Mouse (Mus musculus): ENCODE data around the gene Gm10181. TPM values are rescaled to one million over a fixed set of nuclear protein-coding genes. Genes with fewer than 3 reads are reported as not detected.

The Gm10181 gene
- total and polyA plus RNA-seq, 3 experiments, result not detected

DNA sequence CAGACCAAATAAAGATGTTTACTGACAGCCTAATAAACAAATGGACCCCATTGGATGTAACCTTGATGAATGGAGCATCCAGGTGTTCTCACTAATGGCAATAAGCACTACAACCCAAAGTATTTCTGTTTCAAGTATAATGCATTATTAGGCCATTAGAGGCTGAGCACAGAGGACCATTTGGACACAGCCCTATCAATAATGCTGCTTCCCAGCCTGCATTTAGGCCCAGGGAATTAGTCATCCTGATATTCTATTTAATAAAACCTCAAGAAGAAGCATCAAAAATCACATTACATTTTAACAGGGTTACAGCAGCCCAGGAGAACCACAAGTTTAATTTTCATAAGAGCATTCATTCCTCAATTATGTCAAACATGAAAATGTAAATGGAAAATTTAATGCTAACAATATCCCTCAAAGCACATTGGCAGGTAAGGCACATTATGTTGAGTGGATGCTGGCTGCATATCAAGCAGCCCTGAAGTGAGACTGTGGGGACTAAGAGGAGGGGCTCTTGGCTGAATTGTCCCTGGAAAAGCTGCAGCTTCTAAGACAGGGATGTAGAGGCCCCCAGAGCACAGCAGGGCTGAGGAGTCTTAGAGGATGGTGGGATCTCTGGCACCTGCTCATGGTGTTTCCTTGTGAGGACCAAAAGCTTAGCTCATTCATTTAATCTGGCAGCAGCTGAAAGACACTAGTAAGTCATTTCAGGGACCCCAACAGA lies 33.4 kb upstream of the Gm10181 start:
- Histone ChIP-seq H3K36me3 (replicated peaks in 1 of 2; ENCODE audit: control insufficient read depth in 1 of 2, insufficient read depth in 1 of 2, low read length in 1 of 2) (no peaks in the 10 kb centered on the region), H3K9me3 (replicated peaks; ENCODE audit: low read length) (no peaks in the 10 kb centered on the region), H3K27ac (ENCODE audit: insufficient read depth, low read depth) (no peak overlapping the region), H3K9ac (ENCODE audit: insufficient read depth, low read depth) (no peak overlapping the region), H3K4me2 (ENCODE audit: insufficient read depth, low read depth, poor library complexity, severe bottlenecking) (no peak overlapping the region), H3K27me3 (replicated peaks) (no peaks in the 10 kb centered on the region), H3K79me2 (replicated peaks; ENCODE audit: control insufficient read depth, extremely low read depth, insufficient read depth, poor library complexity, severe bottlenecking) (no peaks in the 10 kb centered on the region), H3K4me3 (replicated peaks in 1 of 3; ENCODE audit: low read depth in 2 of 3, low read length in 2 of 3, poor library complexity in 1 of 3) (no peak overlapping the region), H3K4me1 (ENCODE audit: control insufficient read depth in 1 of 2, insufficient read depth in 2 of 2) (peaks cover 0 to 5% of the 10 kb centered on the region in 2 experiments; a peak in 1 of 4 replicates)
- DNase-seq (ENCODE audit: extremely low read depth), result no peak
- dilution Hi-C loops (cut with MboI; ENCODE audit: extremely low pct_ligation_motif_present, extremely low pct_unique_long_range_greater_than_20kb, low sequenced_read_pairs), result no loop called here
- in situ Hi-C loops (cut with MboI; ENCODE audit: low pct_ligation_motif_present, low pct_unique_long_range_greater_than_20kb, low sequenced_read_pairs), result no loop called here
- TF ChIP-seq RCOR1 (conservative IDR thresholded peaks at IDR 0.05; ENCODE audit: low read depth, low read length) (no peak), POLR2AphosphoS2 (IDR thresholded peaks at IDR 0.05; ENCODE audit: low read depth, low read length) (no peak), SMC3 (IDR thresholded peaks at IDR 0.05; ENCODE audit: low read depth, low read length) (no peak), ZC3H11A (IDR thresholded peaks at IDR 0.05; ENCODE audit: low read depth, low read length) (no peak), ELF1 (IDR thresholded peaks at IDR 0.05; ENCODE audit: low read depth, low read length) (no peak), MAZ (IDR thresholded peaks at IDR 0.05; ENCODE audit: low read depth, low read length) (no peak), NELFE (IDR thresholded peaks at IDR 0.05; ENCODE audit: low read depth, low read length) (no peak), NRF1 (IDR thresholded peaks at IDR 0.05; ENCODE audit: low read depth, low read length) (no peak), HCFC1 (IDR thresholded peaks at IDR 0.05; ENCODE audit: low read depth, low read length) (no peak), GABPA (IDR thresholded peaks at IDR 0.05; ENCODE audit: insufficient replicate concordance, low read depth, low read length) (no peak), MXI1 (IDR thresholded peaks at IDR 0.05; ENCODE audit: low read depth, low read length) (no peak), CHD2 (IDR thresholded peaks at IDR 0.05; ENCODE audit: low read length) (no peak), ZMIZ1 (IDR thresholded peaks at IDR 0.05; ENCODE audit: low read depth, low read length) (no peak), BHLHE40 (IDR thresholded peaks at IDR 0.05; ENCODE audit: low read depth, low read length) (no peak), JUND (conservative IDR thresholded peaks at IDR 0.05; ENCODE audit: low read depth, low read length) (no peak), UBTF (IDR thresholded peaks at IDR 0.05; ENCODE audit: low read depth, low read length) (no peak)

DNA sequence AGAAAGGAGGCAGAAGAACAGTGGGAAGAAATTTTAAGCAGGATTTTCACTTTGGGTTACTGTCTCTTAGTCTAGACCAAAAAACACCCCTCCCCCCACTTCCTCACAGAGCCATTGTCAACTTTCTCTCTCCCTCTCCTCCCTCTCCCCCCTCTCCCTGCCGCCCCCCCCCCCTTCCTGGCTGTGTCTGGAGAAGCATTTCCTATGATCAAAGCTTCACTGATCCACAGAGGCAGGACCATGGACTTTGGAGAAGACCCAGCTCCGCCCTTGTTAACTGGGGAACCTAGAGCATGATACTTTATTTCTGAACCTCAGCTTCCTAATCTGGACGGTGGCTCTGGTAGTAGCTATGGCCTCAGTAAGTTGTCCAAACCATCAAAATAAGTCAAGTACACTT lies 30.5 kb upstream of the Gm10181 start:
- no peak overlapping the region for H3K9ac ChIP-seq (ENCODE audit: insufficient read depth, low read depth)
- H3K9me3 ChIP-seq (replicated peaks; ENCODE audit: low read length), result no peaks in the 10 kb centered on the region
- in situ Hi-C loops (cut with MboI; ENCODE audit: low pct_ligation_motif_present, low pct_unique_long_range_greater_than_20kb, low sequenced_read_pairs), result no loop called here
- peaks cover 0 to 5% of the 10 kb centered on the region in 2 experiments; a peak in 1 of 4 replicates for H3K4me1 ChIP-seq (ENCODE audit: control insufficient read depth in 1 of 2, insufficient read depth in 2 of 2)
- H3K79me2 ChIP-seq (replicated peaks; ENCODE audit: control insufficient read depth, extremely low read depth, insufficient read depth, poor library complexity, severe bottlenecking), result no peaks in the 10 kb centered on the region
- no peak overlapping the region for H3K27ac ChIP-seq (ENCODE audit: insufficient read depth, low read depth)
- no peaks in the 10 kb centered on the region for H3K36me3 ChIP-seq (replicated peaks in 1 of 2; ENCODE audit: control insufficient read depth in 1 of 2, insufficient read depth in 1 of 2, low read length in 1 of 2)
- dilution Hi-C loops (cut with MboI; ENCODE audit: extremely low pct_ligation_motif_present, extremely low pct_unique_long_range_greater_than_20kb, low sequenced_read_pairs), result no loop called here
- TF ChIP-seq RAD21 (IDR thresholded peaks at IDR 0.05; ENCODE audit: low read depth, low read length), result no peak
- no peak for TF ChIP-seq SMC3 (IDR thresholded peaks at IDR 0.05; ENCODE audit: low read depth, low read length)
- TF ChIP-seq POLR2A (IDR thresholded peaks at IDR 0.05; ENCODE audit: low read depth, low read length), result no peak
- no peak for TF ChIP-seq RCOR1 (conservative IDR thresholded peaks at IDR 0.05; ENCODE audit: low read depth, low read length)
- TF ChIP-seq NRF1 (IDR thresholded peaks at IDR 0.05; ENCODE audit: low read depth, low read length), result no peak
- no peak for TF ChIP-seq ZMIZ1 (IDR thresholded peaks at IDR 0.05; ENCODE audit: low read depth, low read length)
- no peak for TF ChIP-seq EP300 (IDR thresholded peaks at IDR 0.05; ENCODE audit: low read length)
- TF ChIP-seq MEF2A (IDR thresholded peaks at IDR 0.05; ENCODE audit: borderline replicate concordance, low read depth, low read length), result no peak
- no peak for TF ChIP-seq JUN (IDR thresholded peaks at IDR 0.05; ENCODE audit: insufficient read depth, low read depth, low read length)
- TF ChIP-seq E2F4 (IDR thresholded peaks at IDR 0.05; ENCODE audit: insufficient replicate concordance, low read depth, low read length), result no peak
- no peak for TF ChIP-seq ETS1 (conservative IDR thresholded peaks at IDR 0.05; ENCODE audit: low read depth, low read length)
- no peak for TF ChIP-seq HCFC1 (IDR thresholded peaks at IDR 0.05; ENCODE audit: low read depth, low read length)
- TF ChIP-seq ZKSCAN1 (IDR thresholded peaks at IDR 0.05; ENCODE audit: borderline replicate concordance, low read depth, low read length), result no peak
- no peak for TF ChIP-seq SIN3A (IDR thresholded peaks at IDR 0.05; ENCODE audit: low read length)
- TF ChIP-seq TCF12 (IDR thresholded peaks at IDR 0.05; ENCODE audit: low read depth, low read length), result no peak
- no peak for TF ChIP-seq KAT2A (IDR thresholded peaks at IDR 0.05; ENCODE audit: insufficient replicate concordance, low read length)
- no peak for TF ChIP-seq UBTF (IDR thresholded peaks at IDR 0.05; ENCODE audit: low read depth, low read length)
- TF ChIP-seq BHLHE40 (IDR thresholded peaks at IDR 0.05; ENCODE audit: low read depth, low read length), result no peak
- no peak overlapping the region for H3K4me2 ChIP-seq (ENCODE audit: insufficient read depth, low read depth, poor library complexity, severe bottlenecking)
- no peaks in the 10 kb centered on the region for H3K27me3 ChIP-seq (replicated peaks)
- DNase-seq (ENCODE audit: extremely low read depth), result no peak
- H3K4me3 ChIP-seq (replicated peaks in 1 of 3; ENCODE audit: low read depth in 2 of 3, low read length in 2 of 3, poor library complexity in 1 of 3), result no peak overlapping the region

Measured in CH12.LX (cell line).